Mouse (Mus musculus): ENCODE data around the gene Jak1.

Jak1 gene

GRCm38 (mm10) chr4:101180681-101181080, 84.4 kb downstream of the Jak1 start:
- no peak for DNase-seq

GRCm38 (mm10) chr4:101179836-101180235, 85.2 kb downstream of the Jak1 start:
- DNase-seq: no peak

GRCm38 (mm10) chr4:101179076-101179475, 86.0 kb downstream of the Jak1 start:
- DNase-seq: no peak

GRCm38 (mm10) chr4:101177796-101178195, 87.3 kb downstream of the Jak1 start:
- DNase-seq: no peak

- DNase-seq: no peak
These were observed 89.0 kb downstream of the Jak1 start for GRCm38 (mm10) chr4:101176123-101176522.

GRCm38 (mm10) chr4:101174916-101175625, 90.0 kb downstream of the Jak1 start:
- DNase-seq: no peak

- no peak for DNase-seq
These were observed 92.3 kb downstream of the Jak1 start for GRCm38 (mm10) chr4:101172738-101173137.

- peak; percentile 66 for DNase-seq
These were observed 96.8 kb downstream of the Jak1 start for GRCm38 (mm10) chr4:101168189-101168778.

- DNase-seq: no peak
These were observed 97.3 kb downstream of the Jak1 start for GRCm38 (mm10) chr4:101167777-101168176.

- no peak for DNase-seq
These were observed 99.3 kb downstream of the Jak1 start for GRCm38 (mm10) chr4:101165776-101166175.

GRCm38 (mm10) chr4:101164673-101165072, 100.4 kb downstream of the Jak1 start:
- no peak for DNase-seq

GRCm38 (mm10) chr4:101164189-101164588, 100.9 kb downstream of the Jak1 start:
- no peak for DNase-seq

GRCm38 (mm10) chr4:101160821-101161220, 104.3 kb downstream of the Jak1 start:
- DNase-seq: no peak

GRCm38 (mm10) chr4:101159191-101159764, 105.8 kb downstream of the Jak1 start:
- no peak for DNase-seq

- DNase-seq: no peak
These were observed 106.8 kb downstream of the Jak1 start for GRCm38 (mm10) chr4:101158282-101158681.

GRCm38 (mm10) chr4:101157476-101157875, 107.6 kb downstream of the Jak1 start:
- no peak for DNase-seq

GRCm38 (mm10) chr4:101155541-101155940, 109.5 kb downstream of the Jak1 start:
- no peak for DNase-seq

- no peak for DNase-seq
These were observed 118.0 kb downstream of the Jak1 start for GRCm38 (mm10) chr4:101146891-101147655.

- DNase-seq: peak; percentile 85
These were observed 118.9 kb downstream of the Jak1 start for GRCm38 (mm10) chr4:101146047-101146745.

GRCm38 (mm10) chr4:101144790-101145189, 120.3 kb downstream of the Jak1 start:
- peak; percentile 34 for DNase-seq

GRCm38 (mm10) chr4:101144361-101144760, 120.7 kb downstream of the Jak1 start:
- DNase-seq: peak; percentile 56

GRCm38 (mm10) chr4:101143901-101144300, 121.2 kb downstream of the Jak1 start:
- peak; percentile 20 for DNase-seq

- no peak for DNase-seq
These were observed 123.3 kb downstream of the Jak1 start for GRCm38 (mm10) chr4:101141768-101142167.

Measured in retina, postnatal 1 day (tissue).